Mouse (Mus musculus) WW6 (cell line): Measurements from ENCODE around the gene Ube2g1.

Source experiments
- DNase-seq: peaks from one replicate; pipeline ENCODE4 v3.0.0-alpha.2; 2013; ENCODE audit warnings: low read depth, low spot score

The Ube2g1 gene

DNA sequence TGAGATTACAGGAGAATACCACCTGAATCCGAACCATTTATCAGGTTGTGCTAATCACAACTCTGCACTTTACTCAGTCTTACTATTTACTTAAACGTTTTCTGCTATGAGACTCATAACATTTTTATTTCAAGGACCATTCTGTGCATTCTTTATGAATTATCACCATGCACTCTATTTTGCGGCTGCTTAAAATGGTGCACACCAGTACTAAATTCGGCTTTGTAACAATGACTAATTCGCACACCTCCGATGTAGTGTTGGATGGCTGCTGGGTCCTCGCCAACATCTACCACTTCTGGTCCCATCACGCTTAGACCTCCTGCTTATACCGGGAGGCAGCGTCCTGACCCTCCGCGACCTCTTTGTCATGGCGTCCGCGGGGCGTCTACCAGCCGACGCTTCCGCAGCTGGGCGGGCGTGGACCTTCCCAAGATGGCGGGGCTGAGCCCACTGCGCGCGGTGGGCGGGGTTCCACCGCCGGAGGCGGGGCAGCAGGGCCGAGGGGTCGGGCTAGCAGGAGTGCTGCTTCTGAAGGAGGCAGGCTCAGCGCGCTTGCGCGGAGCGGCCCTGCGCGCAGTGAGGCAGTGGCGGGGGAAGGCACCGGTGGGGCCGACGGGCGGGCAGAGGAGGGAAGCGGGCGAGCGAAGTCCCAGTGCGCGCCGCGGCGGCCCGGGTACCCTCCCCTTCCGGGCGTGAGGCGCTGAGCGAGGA lies at the start of gene Ube2g1:
Ube2g1 (plus strand) TSS at position 590 of the 714 bp plus-strand sequence.
- DNase-seq = peak; percentile 100

DNA sequence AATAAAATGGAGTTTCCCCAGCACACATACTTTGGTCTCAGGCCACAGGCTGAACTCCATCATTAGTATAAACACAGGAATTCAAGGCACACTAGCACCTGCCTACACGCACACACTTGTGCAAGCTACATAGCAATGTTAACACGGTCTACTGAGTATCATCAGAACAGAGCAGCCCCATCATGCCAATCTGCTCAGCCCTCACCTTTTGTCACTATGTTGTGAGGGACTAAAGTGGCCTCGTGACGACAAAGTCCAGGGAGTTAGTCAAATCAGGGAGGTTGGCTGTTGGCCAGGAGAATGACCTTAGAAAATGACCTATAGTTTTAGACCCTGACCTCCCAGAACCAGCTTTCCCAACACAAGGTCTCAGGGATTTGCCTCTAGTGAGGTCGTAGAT lies 48.9 kb upstream of the Ube2g1 start:
- DNase-seq = no peak

DNA sequence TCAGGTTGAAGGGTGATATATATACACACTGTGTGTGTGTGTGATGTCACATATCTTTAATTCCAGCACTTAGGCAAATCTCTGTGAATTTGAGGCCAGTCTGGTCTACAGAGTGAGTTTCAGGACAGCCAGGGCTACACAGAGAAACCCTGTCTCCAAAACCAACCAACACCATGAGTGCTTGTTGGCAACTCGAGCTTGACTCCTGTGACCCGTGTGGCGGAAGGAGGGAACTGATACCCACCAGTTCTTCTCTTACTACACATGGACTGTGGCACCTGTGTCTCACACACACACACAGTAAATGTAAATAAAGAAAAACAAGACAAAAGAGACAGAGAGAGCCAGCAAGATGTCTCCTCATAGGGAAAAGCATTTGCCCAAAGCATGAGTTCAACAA lies 46.4 kb upstream of the Ube2g1 start:
- no peak for DNase-seq

DNA sequence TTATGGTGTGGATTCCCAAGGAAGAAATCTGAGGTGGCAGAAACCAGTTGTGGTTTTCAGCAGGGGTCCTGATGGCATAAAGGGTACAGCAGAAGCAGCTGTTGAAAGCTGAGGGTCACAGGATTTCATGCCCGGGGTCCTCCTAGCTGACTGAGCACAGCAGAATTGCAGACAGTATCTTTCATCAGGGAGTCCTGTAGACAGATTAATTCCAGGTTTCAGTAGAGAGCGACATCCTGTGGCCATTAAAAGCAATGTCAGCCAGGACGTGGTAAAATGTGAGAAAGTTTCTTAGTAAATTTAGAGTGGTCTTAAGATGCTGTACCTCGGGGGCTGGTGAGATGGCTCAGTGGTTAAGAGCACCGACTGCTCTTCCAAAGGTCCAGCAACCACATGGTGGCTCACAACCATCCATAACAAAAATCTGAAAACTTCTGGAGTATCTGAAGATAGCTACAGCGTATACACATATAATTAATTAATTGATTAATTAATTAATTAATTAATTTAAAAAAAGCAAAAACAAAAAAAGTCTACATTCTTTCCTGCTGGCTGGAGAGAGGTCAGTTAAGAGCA lies 42.8 kb upstream of the Ube2g1 start:
- DNase-seq = no peak

DNA sequence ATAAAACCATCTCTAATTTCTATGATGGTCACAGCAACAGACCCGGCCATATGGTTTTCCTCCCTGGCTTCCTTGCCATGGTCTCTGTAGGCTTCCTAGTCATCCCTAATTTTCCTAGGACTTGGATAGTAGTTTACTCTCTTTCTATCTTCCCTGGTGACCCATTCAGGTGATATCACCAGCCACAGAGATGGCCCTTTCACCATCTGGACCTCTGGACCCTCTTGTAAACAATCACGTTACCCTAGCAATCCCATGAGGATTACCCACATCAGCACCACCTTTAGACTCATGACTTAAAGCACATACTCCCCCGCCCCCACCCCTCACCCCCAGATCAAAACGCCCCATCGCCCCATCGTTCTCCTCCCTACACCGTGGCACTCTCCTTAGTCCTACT lies 40.8 kb upstream of the Ube2g1 start:
- DNase-seq = no peak

DNA sequence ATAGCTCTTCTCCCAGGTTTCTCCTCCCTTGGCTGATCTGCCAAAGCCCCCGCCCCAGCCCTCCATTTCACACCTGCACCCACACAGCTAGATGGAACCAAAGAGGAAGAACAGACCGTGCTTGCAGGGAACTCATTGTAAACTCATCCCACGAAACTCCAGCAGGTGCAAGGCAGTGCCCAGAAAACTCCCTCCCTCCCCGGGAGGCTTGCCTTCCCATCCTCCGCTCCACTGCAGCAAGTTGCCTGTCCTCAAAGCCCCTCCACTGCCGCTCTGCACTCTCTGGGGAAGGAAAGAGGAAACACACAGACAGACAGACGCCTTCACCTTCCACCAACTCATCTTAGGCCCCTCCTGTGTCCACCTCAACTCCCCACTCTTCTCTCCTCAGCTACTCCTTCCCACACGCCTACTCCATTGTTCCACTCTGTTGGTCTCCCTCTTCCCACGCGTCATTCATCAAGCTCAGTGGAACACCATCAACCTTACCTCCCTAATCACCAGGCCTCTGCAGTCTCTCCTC lies 40.2 kb upstream of the Ube2g1 start:
- no peak for DNase-seq

DNA sequence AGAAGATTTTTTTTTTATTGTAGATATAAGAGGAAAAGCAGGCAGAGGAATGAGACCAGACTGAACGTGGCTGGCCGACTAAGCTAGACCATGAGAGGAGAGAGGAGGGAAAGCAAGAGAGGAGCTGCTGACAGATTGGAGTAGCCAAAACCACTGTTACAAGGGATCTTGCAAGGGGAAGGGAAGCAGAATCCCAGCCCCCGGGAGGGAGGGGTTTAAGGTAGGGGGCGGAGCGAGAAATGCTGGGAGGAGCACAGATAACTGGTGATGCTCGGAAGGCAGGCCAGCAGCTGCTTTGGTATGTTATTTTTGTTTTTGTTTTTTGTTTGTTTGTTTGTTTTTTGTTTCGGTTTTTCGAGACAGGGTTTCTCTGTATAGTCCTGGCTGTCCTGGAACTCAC lies 38.0 kb upstream of the Ube2g1 start:
- DNase-seq = peak; percentile 64

DNA sequence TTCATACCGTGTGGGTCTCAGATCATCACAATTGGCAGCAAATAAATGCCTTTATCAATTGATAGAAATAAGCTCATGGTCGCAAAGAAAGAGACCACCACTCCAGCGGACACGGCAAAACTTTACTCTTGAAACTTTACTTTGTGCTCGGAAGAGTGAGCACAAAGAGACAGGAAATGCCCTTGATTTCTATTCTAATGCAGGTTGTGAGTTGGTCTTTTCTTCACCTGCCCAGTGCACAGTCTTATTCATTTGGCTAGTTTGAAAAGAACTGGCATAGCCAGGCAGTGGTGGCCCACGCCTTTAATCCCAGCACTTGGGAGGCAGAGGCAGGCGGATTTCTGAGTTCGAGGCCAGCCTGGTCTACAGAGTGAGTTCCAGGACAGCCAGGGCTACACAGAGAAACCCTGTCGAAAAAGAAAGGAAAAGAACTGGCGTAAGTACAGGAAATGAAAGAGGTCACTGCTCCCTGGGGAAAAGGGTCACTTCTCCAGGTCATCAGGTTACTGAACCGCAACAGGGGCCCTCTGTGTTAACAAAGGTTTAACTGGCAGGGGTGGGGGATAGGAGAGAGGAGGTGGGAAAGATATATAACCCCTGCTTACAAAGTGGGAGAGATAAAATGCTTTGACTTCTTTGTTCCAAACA lies 37.3 kb upstream of the Ube2g1 start:
- DNase-seq = no peak

DNA sequence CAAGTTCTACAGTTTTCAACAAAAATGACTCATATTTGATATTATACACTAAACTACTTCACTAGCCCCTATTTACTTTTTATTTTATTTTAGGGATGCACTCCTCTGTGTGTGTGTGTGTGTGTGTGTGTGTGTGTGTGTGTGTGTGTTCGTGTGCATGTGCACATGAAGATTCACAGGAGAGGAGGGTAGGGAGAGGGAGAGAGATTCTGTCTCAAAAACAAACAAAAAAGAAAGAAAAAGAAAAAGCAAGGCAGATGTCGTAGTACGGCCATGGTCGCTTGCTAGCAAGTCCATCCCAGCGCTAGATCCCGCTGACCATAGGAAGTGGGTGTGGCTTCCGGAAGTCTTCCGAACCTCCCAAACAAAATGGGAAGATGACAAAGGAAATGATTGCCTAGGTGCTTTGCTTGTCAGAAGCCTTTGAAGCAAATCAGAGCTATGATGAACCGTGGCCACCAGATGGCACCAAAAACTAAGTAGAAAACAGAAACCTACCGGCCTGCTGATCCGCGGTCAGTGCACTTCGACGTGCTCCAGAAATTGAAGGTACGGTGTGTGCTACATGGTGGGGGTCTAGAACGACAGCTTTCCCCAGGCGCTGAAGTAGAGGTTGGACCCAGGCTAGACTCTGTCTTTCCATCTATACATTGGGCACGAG lies 36.6 kb upstream of the Ube2g1 start:
- DNase-seq = peak; percentile 77

DNA sequence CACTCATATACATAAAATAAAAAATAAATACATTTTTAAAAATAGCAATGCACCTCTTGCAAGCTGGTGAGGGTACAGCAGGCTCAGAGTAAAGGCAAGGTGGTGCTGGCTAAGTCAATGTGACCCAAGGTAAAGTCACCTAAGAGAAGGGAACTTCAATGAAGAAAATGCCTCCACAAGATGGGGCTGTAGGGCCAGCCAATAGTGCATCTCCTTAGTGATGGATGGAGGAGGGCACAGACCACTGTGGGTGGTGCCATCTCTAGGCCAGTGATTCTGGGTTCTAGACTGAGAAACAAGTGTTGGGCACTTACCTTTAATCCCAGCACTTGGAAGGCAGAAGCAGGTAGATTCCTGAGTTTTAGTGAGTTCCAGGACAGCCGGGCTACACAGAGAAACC lies 33.3 kb upstream of the Ube2g1 start:
- no peak for DNase-seq

DNA sequence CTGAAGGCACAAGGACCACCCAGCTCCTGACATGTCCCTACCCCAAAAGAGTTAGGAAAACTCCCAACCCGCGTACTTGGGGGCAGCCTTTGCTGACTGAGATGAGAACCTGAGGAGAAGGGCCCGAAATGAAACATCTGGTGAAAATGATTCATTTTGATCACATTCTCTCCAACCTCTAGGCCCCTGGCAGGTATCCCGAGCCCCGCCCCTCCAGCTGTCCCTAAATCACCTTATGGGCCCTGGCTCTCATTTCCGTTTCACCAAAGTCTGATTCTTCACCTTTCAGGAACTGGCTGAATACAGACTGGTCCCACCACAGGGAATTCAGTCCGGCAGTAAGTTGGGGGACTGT lies 31.0 kb upstream of the Ube2g1 start:
- no peak for DNase-seq

DNA sequence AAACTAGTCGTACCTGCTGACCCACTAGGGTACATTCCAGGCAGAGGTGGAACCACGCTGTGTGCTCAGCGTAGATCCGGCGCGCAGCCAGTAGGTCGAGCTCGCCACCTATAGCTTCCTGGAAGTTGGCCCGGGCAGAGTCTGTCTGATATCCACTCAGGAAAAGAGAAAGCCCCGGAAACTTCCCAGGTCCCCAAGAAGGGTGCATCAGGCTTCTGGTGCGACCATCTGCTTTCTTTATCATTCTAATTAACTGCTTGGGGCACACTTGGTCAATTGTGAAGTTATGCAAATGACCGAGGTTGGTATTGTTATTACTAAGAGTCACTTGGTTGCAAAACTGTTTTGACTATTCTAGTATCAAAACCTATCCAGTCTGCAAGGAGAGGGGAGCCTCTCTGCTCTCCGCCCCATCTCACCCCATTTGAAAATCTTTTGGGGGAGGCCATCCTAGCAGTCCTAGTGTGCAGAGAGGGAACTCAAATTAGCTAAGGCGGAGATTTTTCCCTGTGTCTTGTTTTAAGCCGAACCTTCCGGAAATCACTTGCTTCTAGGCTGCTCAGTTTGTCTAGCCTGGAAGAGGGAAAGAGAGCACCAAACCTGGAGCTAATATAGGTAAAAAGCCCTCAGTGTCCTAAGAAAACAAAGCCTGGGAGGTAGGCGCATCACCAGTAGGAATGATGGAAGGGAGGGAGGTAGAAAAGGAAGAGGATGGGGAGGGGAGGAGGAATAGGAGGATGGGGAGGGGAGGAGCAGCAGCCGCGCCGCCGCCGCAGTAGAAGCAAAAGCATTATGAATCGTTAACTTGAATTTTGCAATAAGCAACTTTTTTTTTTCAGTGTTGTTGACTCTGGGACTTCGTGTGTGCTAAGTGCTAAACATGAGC lies 30.4 kb upstream of the Ube2g1 start:
- no peak for DNase-seq

DNA sequence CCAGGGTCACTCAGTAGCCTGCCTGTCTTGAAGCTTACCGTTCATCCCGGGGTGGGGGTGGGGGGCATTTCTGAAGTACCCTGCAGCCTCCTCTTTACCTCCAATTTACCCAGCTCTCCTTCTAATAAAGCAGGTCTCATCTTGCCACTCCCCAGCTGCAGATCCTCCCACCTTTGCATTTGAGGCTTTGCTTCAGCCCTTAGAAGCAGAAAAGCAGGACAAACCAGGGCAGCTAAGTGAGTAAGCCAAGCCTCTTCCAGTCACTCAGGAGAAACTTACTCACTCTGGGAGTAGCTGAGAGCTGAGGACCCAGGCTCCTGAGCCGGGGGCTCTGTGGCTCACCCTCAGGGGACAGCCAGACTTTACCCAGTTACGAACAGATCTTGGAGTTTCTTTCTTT lies 28.6 kb upstream of the Ube2g1 start:
- DNase-seq = no peak

DNA sequence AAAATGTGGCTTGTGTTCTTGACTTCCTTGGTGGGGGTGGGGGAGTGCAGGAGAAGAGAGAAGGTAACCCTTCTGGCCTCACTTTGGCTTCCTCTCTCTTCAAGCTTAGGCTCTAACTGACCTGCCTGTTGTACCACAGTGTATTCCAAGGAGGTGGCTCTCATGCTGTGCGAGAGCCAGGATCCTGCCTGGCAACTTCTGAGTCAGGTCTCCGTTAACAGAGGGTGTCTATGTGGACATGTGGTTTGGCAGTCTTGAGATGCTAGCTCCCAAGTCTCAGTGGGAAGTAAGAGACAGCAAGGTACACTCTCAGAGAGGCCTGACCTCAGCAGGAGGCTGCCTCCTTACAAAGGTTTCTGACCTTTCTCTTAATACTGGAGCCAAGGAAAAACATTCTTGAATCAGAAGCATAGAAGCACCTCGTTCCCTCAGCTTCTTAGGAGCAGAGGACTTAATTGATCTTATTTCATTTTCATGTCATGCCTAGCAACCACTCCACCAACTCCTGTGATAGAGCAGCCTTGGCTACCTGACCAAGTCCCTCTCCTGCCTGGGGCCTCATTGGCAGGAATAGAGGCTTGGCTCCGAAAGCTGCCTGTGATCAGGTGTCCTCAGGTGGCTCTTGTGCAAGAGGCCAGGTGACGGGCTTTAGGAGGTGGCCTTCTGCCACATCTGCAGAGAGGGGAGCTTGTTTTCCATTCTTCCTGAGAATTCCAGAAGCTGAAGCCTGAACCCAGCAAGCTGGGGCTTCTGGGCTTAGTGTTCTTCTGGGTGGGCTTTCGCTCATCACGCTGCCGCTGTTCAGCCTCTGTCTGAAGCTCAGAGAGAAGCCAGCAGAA lies 25.3 kb upstream of the Ube2g1 start:
- DNase-seq = no peak

DNA sequence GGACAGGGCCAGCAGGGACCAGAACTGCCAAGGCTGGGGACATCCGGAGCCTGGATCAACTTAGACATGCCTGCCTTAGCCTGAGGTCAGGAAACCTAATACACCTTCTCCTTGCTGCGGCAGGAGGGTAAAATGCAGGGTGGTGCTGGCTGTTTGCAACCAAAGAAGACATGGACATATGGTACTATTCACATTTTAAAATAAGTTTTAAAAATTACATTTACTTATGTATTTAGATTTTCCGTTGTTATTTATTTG lies 24.7 kb upstream of the Ube2g1 start:
- DNase-seq = no peak

DNA sequence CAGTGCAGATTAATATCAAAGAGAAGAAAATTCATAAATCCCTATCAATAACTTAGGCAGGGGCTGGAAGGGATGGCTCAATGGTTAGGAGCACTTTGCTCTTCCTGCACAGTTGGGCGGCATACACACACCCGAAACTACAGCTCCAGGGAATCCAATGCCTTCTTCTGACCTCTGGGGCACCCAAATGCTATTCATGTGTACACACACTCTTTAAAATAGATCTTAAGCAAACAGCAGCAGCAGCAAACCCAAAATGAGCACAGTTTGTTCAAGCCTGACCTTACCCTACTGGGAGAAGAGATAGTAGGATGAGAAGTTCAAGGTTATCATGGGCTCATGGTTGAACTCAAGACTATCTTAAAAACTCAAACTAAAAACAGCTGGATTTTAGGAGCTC lies 24.0 kb upstream of the Ube2g1 start:
- no peak for DNase-seq

DNA sequence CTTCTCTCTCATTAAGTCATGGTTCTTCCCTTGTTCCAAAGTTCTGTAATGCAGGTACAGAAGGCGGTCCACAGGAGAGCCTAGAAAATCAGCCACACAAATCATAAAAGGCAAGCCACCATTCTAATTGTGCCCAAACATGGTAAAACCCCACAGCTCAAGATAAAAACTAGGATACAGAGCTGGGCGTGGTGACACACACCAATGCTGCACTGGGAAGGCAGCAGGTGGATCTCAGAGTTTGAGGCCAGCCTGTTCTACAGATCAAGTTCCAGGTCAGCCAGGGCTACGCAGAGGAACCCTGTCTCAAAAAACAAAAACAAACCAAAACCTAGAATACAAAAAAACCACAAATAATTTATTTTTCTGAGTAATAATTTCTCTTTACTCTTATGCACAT lies 20.5 kb upstream of the Ube2g1 start:
- DNase-seq = no peak

DNA sequence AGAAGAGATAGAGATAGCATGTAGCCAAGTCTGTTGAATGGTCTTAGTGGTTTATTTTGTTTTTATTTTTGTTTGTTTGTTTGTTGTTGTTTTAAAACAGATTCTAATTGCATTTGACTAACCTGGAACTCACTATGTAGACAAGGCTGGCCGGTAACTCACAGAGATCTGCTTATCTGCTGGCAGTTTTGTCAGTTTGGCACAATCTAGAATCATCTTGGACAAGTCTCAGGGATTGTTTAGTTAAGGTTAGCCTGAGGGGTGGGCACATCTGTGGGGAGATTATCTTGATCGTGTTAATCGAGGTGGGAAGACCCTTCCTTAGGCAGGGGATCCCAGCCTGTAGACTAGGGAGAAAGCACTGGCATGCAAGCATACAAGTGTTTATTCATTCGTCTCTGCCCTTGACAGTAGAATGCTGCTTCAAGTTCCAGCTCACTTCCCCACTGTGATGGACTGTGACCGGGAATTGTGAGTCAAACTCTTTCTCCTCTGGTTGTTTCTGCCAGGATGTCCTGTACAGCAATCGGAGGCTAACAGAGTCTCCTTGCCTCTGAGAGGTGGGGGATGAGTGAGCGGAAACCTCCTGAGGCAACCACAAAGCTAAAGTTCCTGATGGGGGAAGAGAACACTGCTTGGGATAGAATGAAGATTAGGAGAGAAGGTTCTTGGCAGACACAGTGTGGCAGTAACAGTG lies 19.4 kb upstream of the Ube2g1 start:
- no peak for DNase-seq

DNA sequence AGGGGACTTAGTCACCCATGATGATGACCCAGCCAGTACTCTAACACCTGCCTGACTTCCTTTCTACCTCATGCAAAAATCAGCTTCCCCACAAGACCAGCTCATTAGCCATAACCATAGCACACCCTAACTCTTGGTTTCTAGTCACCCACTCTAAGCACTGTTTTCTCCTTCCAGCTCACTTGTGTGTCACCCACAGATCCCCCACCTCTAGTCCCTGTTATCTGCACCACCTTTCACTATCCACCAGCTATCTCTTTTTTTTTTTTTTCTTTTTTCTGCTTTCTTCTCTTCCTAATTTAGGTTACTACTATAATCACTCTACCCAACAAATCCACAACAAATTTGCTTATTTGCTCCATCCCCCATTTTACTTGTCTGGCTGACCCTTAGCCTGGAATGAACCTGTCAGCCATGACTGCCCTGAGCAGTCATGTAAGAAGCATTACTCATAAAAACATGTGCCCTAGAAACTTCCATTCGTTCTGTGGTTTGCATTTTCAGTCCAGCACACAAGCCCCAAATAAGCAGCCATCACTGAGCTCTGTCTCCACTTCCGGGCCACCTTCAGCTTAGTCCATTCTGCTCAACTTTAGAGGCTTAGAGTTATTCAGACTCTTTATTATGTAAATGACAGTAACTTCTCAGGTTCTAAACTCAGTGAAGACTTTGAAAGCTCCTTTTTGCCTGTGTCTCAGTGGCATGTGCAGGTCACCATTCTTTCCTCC lies 11.9 kb upstream of the Ube2g1 start:
- DNase-seq = no peak

DNA sequence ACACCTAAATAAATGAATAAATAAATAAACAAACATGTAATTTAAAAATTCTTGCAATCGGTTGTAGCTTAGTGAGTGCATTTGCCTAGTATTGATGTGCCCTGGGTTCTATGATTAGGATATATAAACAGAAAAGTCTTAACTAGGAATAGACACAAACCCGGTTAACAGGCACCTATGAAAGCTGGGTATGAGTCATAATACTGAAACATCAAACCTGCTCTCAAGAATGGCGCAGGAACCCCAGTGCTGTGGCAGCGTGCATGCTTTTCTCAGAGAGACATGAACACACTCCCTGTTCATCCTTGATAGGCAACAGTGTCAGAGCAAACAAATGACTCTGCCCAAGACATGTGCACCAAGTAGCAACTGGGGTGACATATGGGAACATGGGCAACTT lies 9.3 kb upstream of the Ube2g1 start:
- no peak for DNase-seq
